Mouse (Mus musculus) stomach, embryonic 15.5 days (tissue): Measurements from ENCODE around the gene Gm10197. TPM values are rescaled to one million over a fixed set of nuclear protein-coding genes. Genes with fewer than 3 reads are reported as not detected.
A peak's percentile ranks its signal among the peaks of the same experiment; 100 is the strongest.

Experiments
- ATAC-seq: fragments of 200-750 bp; cut with Nextera tagmentation; 2 replicates; pipeline ENCODE4 v1.8.0; 2017; ENCODE audit warnings: low read depth, moderate number of reproducible peaks, moderate TSS enrichment; ENCODE audit not compliant: insufficient read depth, low FRiP score
- H3K27ac ChIP-seq: fragments of 300-500 bp; sonication (generic); 2 replicates; pipeline ENCODE4 v1.5.1; 2015; ENCODE audit warnings: mild to moderate bottlenecking, inconsistent platforms
- H3K27me3 ChIP-seq: fragments of 300-500 bp; sonication (generic); replicated peaks from 2 replicates; pipeline ENCODE4 v1.6.1; 2015; ENCODE audit warnings: inconsistent platforms
- H3K36me3 ChIP-seq: fragments of 300-500 bp; sonication (generic); 2 replicates; pipeline ENCODE4 v1.6.1; 2015; ENCODE audit warnings: inconsistent platforms
- H3K4me1 ChIP-seq: fragments of 300-500 bp; sonication (generic); 2 replicates; pipeline ENCODE4 v1.6.1; 2015; ENCODE audit warnings: inconsistent platforms
- H3K4me2 ChIP-seq: fragments of 300-500 bp; sonication (generic); 2 replicates; pipeline ENCODE4 v1.6.1; 2015; ENCODE audit warnings: mild to moderate bottlenecking, inconsistent platforms
- H3K4me3 ChIP-seq: fragments of 300-500 bp; sonication (generic); replicated peaks from 2 replicates; pipeline ENCODE4 v1.5.1; 2015; ENCODE audit warnings: inconsistent platforms
- H3K9ac ChIP-seq: fragments of 300-500 bp; sonication (generic); 2 replicates; pipeline ENCODE4 v1.6.1; 2015; ENCODE audit warnings: inconsistent platforms
- H3K9me3 ChIP-seq: fragments of 300-500 bp; sonication (generic); 2 replicates; pipeline ENCODE4 v1.6.1; 2016; ENCODE audit warnings: inconsistent platforms
- WGBS: fragments of 180-500 bp; shearing (Covaris S2); methylation state at CpG from one replicate; pipeline ENCODE4 v1.1.7; 2015; 5-methylcytosine and 5-hydroxymethylcytosine counted together
- polyA plus RNA-seq: library from polyadenylated mRNA; unstranded; fragments of >200 nt; fragmentation: Nextera tagmentation; extraction: Ambion mirVana; gene quantifications from 2 replicates; pipeline ENCODE4 v1.2.1, GENCODE M21; 2015

Gm10197 gene
- polyA plus RNA-seq, 1 experiment from 2014 or later: 2.5 TPM

DNA sequence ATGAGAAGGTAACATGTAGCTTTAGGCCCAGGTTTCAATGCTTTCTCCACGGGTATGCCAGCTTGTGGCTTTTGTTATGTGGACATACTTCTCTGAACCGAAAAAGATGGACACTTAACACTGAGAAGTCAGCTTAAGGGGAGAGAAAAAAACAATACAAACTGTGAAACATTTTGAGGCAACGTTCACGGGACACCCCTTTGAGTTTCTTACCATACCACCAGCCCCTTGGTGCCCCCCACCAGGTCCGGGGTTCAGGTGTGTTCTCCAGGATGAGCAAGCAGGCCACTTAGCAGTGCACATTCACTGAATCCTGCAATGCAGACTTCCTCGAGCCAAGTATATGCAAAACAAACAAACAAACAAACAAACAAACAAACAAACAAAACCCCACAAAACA, 46.7 kb downstream of the Gm10197 start:
- H3K4me3 ChIP-seq: no peak overlapping the region
- peak overlapping the region; percentile 72; the same call in 1 of the 2 replicates for H3K4me2 ChIP-seq
- H3K9ac ChIP-seq: no peak overlapping the region
- no peaks in the 10 kb centered on the region for H3K36me3 ChIP-seq
- peaks cover 26% of the 10 kb centered on the region for H3K4me1 ChIP-seq
- 58% methylated on average over 6 of the region's 6 CpGs for WGBS
- H3K27me3 ChIP-seq: no peaks in the 10 kb centered on the region
- H3K27ac ChIP-seq: no peak overlapping the region
- no peak for ATAC-seq
- no peaks in the 10 kb centered on the region for H3K9me3 ChIP-seq

- Histone ChIP-seq H3K4me2 (no peak overlapping the region), H3K9ac (no peak overlapping the region), H3K9me3 (no peaks in the 10 kb centered on the region), H3K4me1 (peaks cover 31% of the 10 kb centered on the region), H3K4me3 (no peak overlapping the region), H3K36me3 (no peaks in the 10 kb centered on the region), H3K27ac (no peak overlapping the region), H3K27me3 (no peaks in the 10 kb centered on the region)
- no peak for ATAC-seq
- 91% methylated on average over 12 of the region's 12 CpGs for WGBS
Measured at GRCm38 (mm10) chr19:53322438-53323048, 49.0 kb downstream of the Gm10197 start.

Other genes starting within 250 kb of the Gm10197 start
- gene Add3, start 231.3 kb downstream of the Gm10197 start, polyA plus RNA-seq: 89.0 and 96.1 TPM in 2 replicates
- gene Mxi1, start 61.2 kb downstream of the Gm10197 start, polyA plus RNA-seq: 36.1 and 37.8 TPM in 2 replicates
- gene Smndc1, start 18.8 kb upstream of the Gm10197 start, polyA plus RNA-seq: 38.2 TPM in 2 replicates
- gene Dusp5, start 157.3 kb upstream of the Gm10197 start, polyA plus RNA-seq: 7.2 and 7.4 TPM in 2 replicates
- 377 and 407 TPM in 2 replicates for gene Nutf2-ps1, start 217.3 kb upstream of the Gm10197 start, polyA plus RNA-seq
- 65.5 and 67.4 TPM in 2 replicates for gene Smc3, start 228.6 kb upstream of the Gm10197 start, polyA plus RNA-seq